Mouse (Mus musculus) heart, embryonic 14.5 days (tissue): ENCODE measurements at regions not wholly inside any gene's neighbourhood (a gene's known extent, or its start where the extent isn't known, plus 50 kb on each side); places are given as distances from the start of the nearest gene placed in this dataset.
A peak's percentile ranks its signal among the peaks of the same experiment; 100 is the strongest.

Experiments used
- ATAC-seq: fragments of 200-750 bp; cut with Nextera tagmentation; 2 replicates; pipeline ENCODE4 v1.8.0; 2017; ENCODE audit warnings: low read depth, moderate TSS enrichment; ENCODE audit not compliant: insufficient number of reproducible peaks, insufficient read depth, low FRiP score
- H3K27ac ChIP-seq, 2 experiments: fragments of 200-500 bp in 1 of 2; fragments of 300-500 bp in 1 of 2; sonication (generic) in 1 of 2; replicated peaks in 1 of 2; 2 replicates each; pipeline ENCODE4 v1.5.1; 2012 to 2014; ENCODE audit warnings: low read depth in 2 of 2, low read length in 2 of 2, control low read depth in 1 of 2, mild to moderate bottlenecking in 1 of 2, mixed read lengths in 1 of 2; ENCODE audit not compliant: control insufficient read depth in 1 of 2, insufficient read depth in 1 of 2
- H3K27me3 ChIP-seq: fragments of 300-500 bp; sonication (generic); 2 replicates; pipeline ENCODE4 v1.6.1; 2014; ENCODE audit warnings: mild to moderate bottlenecking, low read length, control low read depth; ENCODE audit not compliant: control insufficient read depth, insufficient read depth
- H3K36me3 ChIP-seq: fragments of 300-500 bp; sonication (generic); 2 replicates; pipeline ENCODE4 v1.6.1; 2014; ENCODE audit warnings: mild to moderate bottlenecking, control low read depth, low read length, mixed read lengths; ENCODE audit not compliant: control insufficient read depth, insufficient read depth
- H3K4me1 ChIP-seq, 2 experiments: fragments of 200-500 bp in 1 of 2; fragments of 300-500 bp in 1 of 2; sonication (generic) in 1 of 2; 2 replicates each; pipeline ENCODE4 v1.6.1; 2012 to 2014; ENCODE audit warnings: low read length in 2 of 2, control low read depth in 1 of 2, mixed read lengths in 1 of 2; ENCODE audit not compliant: control insufficient read depth in 2 of 2, insufficient read depth in 2 of 2
- H3K4me2 ChIP-seq: fragments of 300-500 bp; sonication (generic); 2 replicates; pipeline ENCODE4 v1.6.1; 2014; ENCODE audit warnings: mild to moderate bottlenecking, low read length
- H3K4me3 ChIP-seq, 2 experiments: fragments of 200-500 bp in 1 of 2; fragments of 300-500 bp in 1 of 2; sonication (generic) in 1 of 2; 2 replicates each; pipeline ENCODE4 v1.5.1; 2012 to 2014; ENCODE audit warnings: low read length in 2 of 2, mild to moderate bottlenecking in 2 of 2, control low read depth in 1 of 2, low read depth in 1 of 2, moderate library complexity in 1 of 2; ENCODE audit not compliant: control insufficient read depth in 1 of 2, insufficient read depth in 1 of 2
- H3K9ac ChIP-seq: fragments of 300-500 bp; sonication (generic); 2 replicates; pipeline ENCODE4 v1.6.1; 2014; ENCODE audit warnings: mild to moderate bottlenecking, low read length
- H3K9me3 ChIP-seq: fragments of 300-500 bp; sonication (generic); 2 replicates; pipeline ENCODE4 v1.6.1; 2016; ENCODE audit warnings: low read length, control low read depth; ENCODE audit not compliant: control insufficient read depth
- WGBS: fragments of 180-500 bp; shearing (Covaris S2); extraction: QIAGEN DNeasy Blood & Tissue Kit; methylation state at CpG from one replicate; pipeline ENCODE4 v1.1.7; 2014; 5-methylcytosine and 5-hydroxymethylcytosine counted together

- WGBS = 23% methylated on average over 23 of the region's 23 CpGs
- no peaks in the 10 kb centered on the region; the same call in 1 of the 2 replicates for H3K27me3 ChIP-seq
- no peak for ATAC-seq
- H3K27ac ChIP-seq = no peak overlapping the region
- H3K9ac ChIP-seq = peak overlapping the region; percentile 41; the same call in 1 of the 2 replicates
- peaks cover 2 to 9% of the 10 kb centered on the region in 2 experiments; a peak in 2 of 4 replicates for H3K4me1 ChIP-seq
- peak overlapping the region; percentile 62 for H3K4me2 ChIP-seq
- 0 out of 4 replicates have a peak overlapping the region, but pooled peaks have one; percentile 2 to 6 for H3K4me3 ChIP-seq
- H3K36me3 ChIP-seq = no peaks in the 10 kb centered on the region
- H3K9me3 ChIP-seq = no peaks in the 10 kb centered on the region
These were observed 187.3 kb upstream of the Lef1 start for GRCm38 (mm10) chr3:130922812-130923614.

GRCm38 (mm10) chr3:130921621-130922245, 188.5 kb upstream of the Lef1 start:
- H3K4me1 ChIP-seq = peaks cover 2 to 9% of the 10 kb centered on the region in 2 experiments; a peak in 2 of 4 replicates
- H3K4me3 ChIP-seq = no peak overlapping the region
- no peak overlapping the region for H3K4me2 ChIP-seq
- H3K36me3 ChIP-seq = no peaks in the 10 kb centered on the region
- no peak overlapping the region for H3K27ac ChIP-seq
- no peaks in the 10 kb centered on the region for H3K9me3 ChIP-seq
- ATAC-seq = no peak
- no peaks in the 10 kb centered on the region; the same call in 1 of the 2 replicates for H3K27me3 ChIP-seq
- 90% methylated on average over 9 of the region's 9 CpGs for WGBS
- H3K9ac ChIP-seq = no peak overlapping the region

GRCm38 (mm10) chr3:130913812-130914211, 183.6 kb upstream of the Rpl34 start:
- Histone ChIP-seq H3K4me2 (peak overlapping the region; percentile 11; the same call in 1 of the 2 replicates), H3K27me3 (no peaks in the 10 kb centered on the region), H3K9ac (no peak overlapping the region), H3K27ac (no peak overlapping the region; a peak in 1 of 4 replicates), H3K9me3 (no peaks in the 10 kb centered on the region), H3K36me3 (no peaks in the 10 kb centered on the region), H3K4me3 (no peak overlapping the region), H3K4me1 (peaks cover 8% of the 10 kb centered on the region in 2 experiments)
- no peak for ATAC-seq
- WGBS = 25% methylated on average over 7 of the region's 7 CpGs

GRCm38 (mm10) chr3:130905101-130905500, 174.9 kb upstream of the Rpl34 start:
- Histone ChIP-seq H3K4me1 (peaks cover 14 to 16% of the 10 kb centered on the region in 2 experiments), H3K9me3 (no peaks in the 10 kb centered on the region), H3K36me3 (no peaks in the 10 kb centered on the region), H3K27ac (no peak overlapping the region), H3K4me3 (no peak overlapping the region), H3K27me3 (no peaks in the 10 kb centered on the region), H3K9ac (no peak overlapping the region), H3K4me2 (no peak overlapping the region)
- no peak for ATAC-seq
- WGBS = 30% methylated on average over 8 of the region's 8 CpGs

GRCm38 (mm10) chr3:130903329-130903728, 173.1 kb upstream of the Rpl34 start:
- Histone ChIP-seq H3K36me3 (no peaks in the 10 kb centered on the region), H3K27me3 (no peaks in the 10 kb centered on the region), H3K4me3 (no peak overlapping the region), H3K9ac (no peak overlapping the region), H3K9me3 (no peaks in the 10 kb centered on the region), H3K27ac (no peak overlapping the region), H3K4me2 (no peak overlapping the region), H3K4me1 (peaks cover 18 to 21% of the 10 kb centered on the region in 2 experiments)
- WGBS = 80% methylated on average over 7 of the region's 7 CpGs
- no peak for ATAC-seq

GRCm38 (mm10) chr3:130902376-130902775, 172.2 kb upstream of the Rpl34 start:
- no peak for ATAC-seq
- Histone ChIP-seq H3K4me1 (peaks cover 21% of the 10 kb centered on the region in 2 experiments), H3K27ac (no peak overlapping the region), H3K9me3 (no peaks in the 10 kb centered on the region), H3K36me3 (no peaks in the 10 kb centered on the region), H3K9ac (no peak overlapping the region), H3K4me3 (no peak overlapping the region), H3K27me3 (no peaks in the 10 kb centered on the region), H3K4me2 (no peak overlapping the region)
- 88% methylated on average over 7 of the region's 7 CpGs for WGBS

- Histone ChIP-seq H3K9ac (no peak overlapping the region; the same call in 1 of the 2 replicates), H3K4me2 (peak overlapping the region; percentile 56), H3K27me3 (no peaks in the 10 kb centered on the region), H3K4me1 (peaks cover 21% of the 10 kb centered on the region in 2 experiments), H3K27ac (peak overlapping the region; percentile 2 to 70; a peak in 2 of 4 replicates), H3K4me3 (no peak overlapping the region), H3K36me3 (no peaks in the 10 kb centered on the region), H3K9me3 (no peaks in the 10 kb centered on the region)
- 57% methylated on average over 12 of the region's 12 CpGs for WGBS
- ATAC-seq = no peak; the same call in 1 of the 2 replicates
These were observed 171.1 kb upstream of the Rpl34 start for GRCm38 (mm10) chr3:130901343-130901742.
